Mouse (Mus musculus) layer of hippocampus, adult 11-12 months (tissue): Measurements from ENCODE around the gene Slc9a3r1.

ENCODE experiments used
- DNase-seq: peaks from one replicate; pipeline ENCODE4 v3.0.0; 2022; ENCODE audit warnings: low spot score

Slc9a3r1 gene

DNA sequence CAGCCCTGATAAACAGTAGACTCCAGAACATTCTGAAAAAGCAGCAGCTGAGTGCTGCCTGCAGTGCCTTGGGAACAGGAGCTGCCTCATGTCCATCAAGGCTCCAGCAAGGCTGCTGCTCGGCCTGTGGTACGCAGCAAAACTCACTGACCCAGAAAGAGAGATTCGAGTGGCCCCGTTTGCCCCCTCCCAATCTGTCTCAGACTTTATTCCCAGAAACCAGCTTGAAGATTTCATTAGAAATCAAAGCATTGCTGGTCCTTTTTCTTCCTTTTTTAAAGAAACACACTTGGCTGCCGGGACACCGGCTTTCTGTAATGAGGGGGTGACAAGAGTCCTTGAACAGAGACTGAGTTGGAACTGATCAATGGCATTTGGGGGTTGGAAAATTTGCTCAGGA is 62.2 kb downstream of the Slc9a3r1 start:
- no peak for DNase-seq

DNA sequence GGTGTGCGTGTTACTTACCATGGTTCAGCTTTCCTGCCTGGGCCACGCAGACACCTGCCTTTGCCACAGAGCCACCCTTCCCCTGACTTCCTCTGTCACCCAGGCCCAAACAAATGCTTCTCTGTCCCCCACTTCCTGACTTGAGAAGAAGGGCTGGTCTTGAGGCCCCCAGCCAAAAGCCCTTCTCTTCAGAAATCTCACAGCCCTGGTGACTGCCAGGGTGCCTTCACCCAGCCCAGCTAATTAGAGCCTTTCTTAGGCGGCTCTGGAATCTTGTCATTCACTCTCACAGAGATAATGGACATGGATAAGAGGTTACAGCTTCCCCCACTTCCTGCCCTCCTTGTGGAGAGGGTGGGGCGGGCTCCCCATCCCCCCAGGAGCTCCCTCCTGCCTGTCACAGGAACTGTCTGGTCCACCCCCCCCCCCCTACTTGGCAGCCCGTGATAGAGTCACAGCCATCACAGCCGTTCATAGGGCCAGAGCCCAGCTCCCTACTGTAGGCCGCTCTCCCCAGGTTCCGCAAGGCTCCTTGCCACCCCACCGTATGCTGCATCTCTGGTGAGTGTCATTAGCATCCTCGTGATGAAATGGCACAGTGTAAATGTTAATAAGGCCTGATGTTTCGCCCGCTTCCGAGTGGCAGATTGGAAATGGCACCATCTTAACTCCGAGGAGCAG is 63.8 kb downstream of the Slc9a3r1 start:
- no peak for DNase-seq

DNA sequence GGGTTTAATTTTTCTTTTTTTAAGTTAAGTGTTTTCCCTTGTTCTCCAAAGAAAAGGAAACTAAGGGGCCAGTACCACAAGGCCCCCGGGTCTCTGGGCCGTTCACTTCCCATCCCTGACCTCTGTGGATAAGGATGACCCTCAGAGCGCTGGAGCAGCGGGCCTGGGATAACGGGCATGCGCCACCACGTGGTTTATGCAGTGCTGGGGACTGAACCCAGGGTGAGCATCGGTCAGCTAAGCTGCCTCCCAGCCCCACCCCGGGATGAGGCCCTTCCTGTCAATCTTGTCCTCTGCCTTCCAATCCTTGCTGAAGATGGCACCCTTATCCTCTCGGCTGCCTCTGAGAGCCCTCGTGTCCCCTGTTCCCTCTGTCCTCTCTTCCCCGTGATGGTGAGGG is 64.5 kb downstream of the Slc9a3r1 start:
- DNase-seq, result no peak

DNA sequence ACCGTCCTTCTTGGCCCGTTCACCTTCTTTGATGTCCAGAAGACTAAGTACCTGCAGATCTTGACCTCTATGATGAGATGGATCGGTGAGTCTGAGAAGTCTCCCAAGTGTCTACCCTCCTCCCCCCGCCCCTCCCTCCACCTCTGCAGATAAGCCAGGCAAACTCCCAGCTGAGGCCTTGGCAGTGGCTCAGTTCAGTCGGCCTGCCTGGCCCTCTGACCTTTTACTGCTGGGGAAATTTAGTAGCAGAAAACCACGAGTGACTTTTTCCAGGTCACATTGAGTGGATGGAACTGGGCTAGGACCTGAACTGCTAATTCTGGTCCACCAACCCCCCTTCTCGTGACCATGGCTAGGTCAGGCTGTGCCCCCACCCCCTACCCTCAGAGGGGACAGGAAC is 65.3 kb downstream of the Slc9a3r1 start:
- no peak for DNase-seq

DNA sequence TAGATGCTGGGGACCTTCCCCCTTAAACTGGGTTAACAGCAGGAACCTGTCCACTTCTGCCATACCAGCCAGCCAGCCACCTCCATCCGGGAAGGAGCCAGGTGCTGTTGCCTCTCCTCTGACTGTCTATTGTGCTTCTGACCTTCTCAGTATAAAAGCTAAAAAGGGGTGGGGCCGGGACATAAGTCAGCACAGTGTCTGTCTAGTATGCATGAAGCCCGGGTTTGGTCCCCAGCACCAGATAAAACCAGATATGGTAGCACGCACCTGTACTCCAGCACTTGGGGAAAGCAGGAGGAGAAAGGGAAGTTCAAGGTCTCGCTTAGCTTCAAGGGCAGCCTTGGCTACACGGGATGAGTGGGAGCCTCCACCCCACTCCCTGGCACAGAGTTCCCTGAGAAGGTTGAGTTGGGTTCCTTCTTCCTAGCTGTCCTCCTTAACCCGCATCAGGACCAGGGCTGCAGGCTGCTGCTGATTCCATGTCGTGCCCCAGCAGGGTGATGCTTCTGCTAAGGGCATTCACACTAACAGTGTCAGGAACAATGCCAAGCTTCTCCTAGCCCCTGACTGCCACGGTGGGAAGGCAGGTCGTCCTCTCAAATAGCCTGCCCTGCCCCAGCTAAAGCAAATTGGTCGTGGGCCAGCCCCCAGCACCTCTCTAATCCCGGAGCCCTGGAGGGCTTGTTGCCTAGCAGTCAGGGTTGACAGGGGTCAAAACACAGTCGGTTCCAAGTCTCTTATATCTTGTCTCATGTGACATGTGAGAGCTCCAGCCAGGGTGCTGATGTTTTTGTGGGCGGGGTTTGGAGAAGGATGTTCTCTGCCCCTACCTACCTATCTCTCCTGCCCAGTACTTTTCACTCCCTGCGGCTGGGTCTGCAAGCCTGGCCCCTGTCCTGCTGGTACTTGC is 66.1 kb downstream of the Slc9a3r1 start:
- DNase-seq, result no peak
